Mouse (Mus musculus): ENCODE measurements around the gene Snx22. TPM values are rescaled to one million over a fixed set of nuclear protein-coding genes. Genes with fewer than 3 reads are reported as not detected.

Snx22 gene
- polyA plus RNA-seq, 1 experiment, result 9.2 TPM

- H3K27ac ChIP-seq (ENCODE audit: control insufficient read depth, insufficient read depth, low read length), result no peak overlapping the region
- peaks cover 9% of the 10 kb centered on the region; the same call in 1 of the 2 replicates for H3K36me3 ChIP-seq (ENCODE audit: control insufficient read depth, insufficient read depth, low read length)
- TF ChIP-seq CTCF (IDR thresholded peaks at IDR 0.05; ENCODE audit: borderline replicate concordance, control insufficient read depth, extremely low read depth, insufficient read depth, low read length, poor library complexity), result no peak
- TF ChIP-seq POLR2A (IDR thresholded peaks at IDR 0.05; ENCODE audit: control insufficient read depth, extremely low read depth, insufficient read depth, low read length, poor library complexity), result no peak
- no peaks in the 10 kb centered on the region; the same call in 1 of the 2 replicates for H3K27me3 ChIP-seq (ENCODE audit: control insufficient read depth, insufficient read depth, low read length)
- H3K4me3 ChIP-seq (ENCODE audit: control insufficient read depth, insufficient read depth, low read length), result no peak overlapping the region
- no peak for DNase-seq
- WGBS, result 93% methylated on average over 4 of the region's 4 CpGs
- no peaks in the 10 kb centered on the region for H3K4me1 ChIP-seq (replicated peaks; ENCODE audit: control insufficient read depth, insufficient read depth, low read length)
These were observed 27.2 kb downstream of the Snx22 start for GRCm38 (mm10) chr9:66042331-66042730.

GRCm38 (mm10) chr9:66040801-66041200 lies 28.7 kb downstream of the Snx22 start:
- Histone ChIP-seq H3K4me1 (replicated peaks; ENCODE audit: control insufficient read depth, insufficient read depth, low read length) (no peaks in the 10 kb centered on the region), H3K27ac (ENCODE audit: control insufficient read depth, insufficient read depth, low read length) (no peak overlapping the region), H3K27me3 (ENCODE audit: control insufficient read depth, insufficient read depth, low read length) (no peaks in the 10 kb centered on the region; the same call in 1 of the 2 replicates), H3K4me3 (ENCODE audit: control insufficient read depth, insufficient read depth, low read length) (no peak overlapping the region), H3K36me3 (ENCODE audit: control insufficient read depth, insufficient read depth, low read length) (peaks cover 9% of the 10 kb centered on the region)
- TF ChIP-seq CTCF (IDR thresholded peaks at IDR 0.05; ENCODE audit: borderline replicate concordance, control insufficient read depth, extremely low read depth, insufficient read depth, low read length, poor library complexity) (no peak), POLR2A (IDR thresholded peaks at IDR 0.05; ENCODE audit: control insufficient read depth, extremely low read depth, insufficient read depth, low read length, poor library complexity) (no peak)
- 93% methylated on average over 3 of the region's 3 CpGs for WGBS
- no peak for DNase-seq

- Histone ChIP-seq H3K4me3 (ENCODE audit: control insufficient read depth, insufficient read depth, low read length) (no peak overlapping the region), H3K27me3 (ENCODE audit: control insufficient read depth, insufficient read depth, low read length) (no peaks in the 10 kb centered on the region; the same call in 1 of the 2 replicates), H3K4me1 (replicated peaks; ENCODE audit: control insufficient read depth, insufficient read depth, low read length) (no peaks in the 10 kb centered on the region), H3K36me3 (ENCODE audit: control insufficient read depth, insufficient read depth, low read length) (peaks cover 9% of the 10 kb centered on the region), H3K27ac (ENCODE audit: control insufficient read depth, insufficient read depth, low read length) (no peak overlapping the region)
- TF ChIP-seq CTCF (IDR thresholded peaks at IDR 0.05; ENCODE audit: borderline replicate concordance, control insufficient read depth, extremely low read depth, insufficient read depth, low read length, poor library complexity) (no peak), POLR2A (IDR thresholded peaks at IDR 0.05; ENCODE audit: control insufficient read depth, extremely low read depth, insufficient read depth, low read length, poor library complexity) (no peak)
- WGBS, result 92% methylated on average over 4 of the region's 4 CpGs
- DNase-seq, result no peak
These were observed 30.2 kb downstream of the Snx22 start for GRCm38 (mm10) chr9:66039290-66039689.

GRCm38 (mm10) chr9:66038581-66038980 lies 30.9 kb downstream of the Snx22 start:
- Histone ChIP-seq H3K36me3 (ENCODE audit: control insufficient read depth, insufficient read depth, low read length) (peaks cover 9% of the 10 kb centered on the region), H3K4me1 (replicated peaks; ENCODE audit: control insufficient read depth, insufficient read depth, low read length) (no peaks in the 10 kb centered on the region), H3K27me3 (ENCODE audit: control insufficient read depth, insufficient read depth, low read length) (no peaks in the 10 kb centered on the region; the same call in 1 of the 2 replicates), H3K27ac (ENCODE audit: control insufficient read depth, insufficient read depth, low read length) (no peak overlapping the region), H3K4me3 (ENCODE audit: control insufficient read depth, insufficient read depth, low read length) (no peak overlapping the region)
- no peak for DNase-seq
- 96% methylated on average over 4 of the region's 4 CpGs for WGBS
- TF ChIP-seq CTCF (IDR thresholded peaks at IDR 0.05; ENCODE audit: borderline replicate concordance, control insufficient read depth, extremely low read depth, insufficient read depth, low read length, poor library complexity), result no peak
- TF ChIP-seq POLR2A (IDR thresholded peaks at IDR 0.05; ENCODE audit: control insufficient read depth, extremely low read depth, insufficient read depth, low read length, poor library complexity), result no peak

- no peak for DNase-seq
- Histone ChIP-seq H3K27me3 (ENCODE audit: control insufficient read depth, insufficient read depth, low read length) (no peaks in the 10 kb centered on the region; the same call in 1 of the 2 replicates), H3K36me3 (ENCODE audit: control insufficient read depth, insufficient read depth, low read length) (peaks cover 9% of the 10 kb centered on the region), H3K27ac (ENCODE audit: control insufficient read depth, insufficient read depth, low read length) (no peak overlapping the region), H3K4me1 (replicated peaks; ENCODE audit: control insufficient read depth, insufficient read depth, low read length) (no peaks in the 10 kb centered on the region), H3K4me3 (ENCODE audit: control insufficient read depth, insufficient read depth, low read length) (no peak overlapping the region)
- TF ChIP-seq POLR2A (IDR thresholded peaks at IDR 0.05; ENCODE audit: control insufficient read depth, extremely low read depth, insufficient read depth, low read length, poor library complexity), result no peak
- TF ChIP-seq CTCF (IDR thresholded peaks at IDR 0.05; ENCODE audit: borderline replicate concordance, control insufficient read depth, extremely low read depth, insufficient read depth, low read length, poor library complexity), result no peak
- WGBS, result 97% methylated on average over 4 of the region's 4 CpGs
These were observed 31.4 kb downstream of the Snx22 start for GRCm38 (mm10) chr9:66038082-66038481.

- peaks cover 27% of the 10 kb centered on the region for H3K36me3 ChIP-seq (ENCODE audit: control insufficient read depth, insufficient read depth, low read length)
- no peak overlapping the region for H3K4me3 ChIP-seq (ENCODE audit: control insufficient read depth, insufficient read depth, low read length)
- H3K27ac ChIP-seq (ENCODE audit: control insufficient read depth, insufficient read depth, low read length), result no peak overlapping the region
- no peak for DNase-seq
- no peak for TF ChIP-seq CTCF (IDR thresholded peaks at IDR 0.05; ENCODE audit: borderline replicate concordance, control insufficient read depth, extremely low read depth, insufficient read depth, low read length, poor library complexity)
- no peaks in the 10 kb centered on the region for H3K27me3 ChIP-seq (ENCODE audit: control insufficient read depth, insufficient read depth, low read length)
- H3K4me1 ChIP-seq (replicated peaks; ENCODE audit: control insufficient read depth, insufficient read depth, low read length), result no peaks in the 10 kb centered on the region
These were observed 48.9 kb downstream of the Snx22 start for GRCm38 (mm10) chr9:66020601-66021000.

Other genes with a start within 250 kb of the Snx22 start
- 8.0 and 10.8 TPM in 2 replicates for gene Zfp609, start 242.2 kb downstream of the Snx22 start, polyA plus RNA-seq (2012; rRNA removed)
- gene Pclaf, start 179.5 kb downstream of the Snx22 start, polyA plus RNA-seq (2012; rRNA removed), result 51.8 and 73.5 TPM in 2 replicates
- 10.8 and 12.6 TPM in 2 replicates for gene Trip4, start 160.9 kb downstream of the Snx22 start, polyA plus RNA-seq (2012; rRNA removed)
- 12.4 and 12.9 TPM in 2 replicates for gene Csnk1g1, start 160.8 kb downstream of the Snx22 start, polyA plus RNA-seq (2012; rRNA removed)
- gene Ppib, start 9.5 kb downstream of the Snx22 start, polyA plus RNA-seq (2012; rRNA removed), result 144 and 154 TPM in 2 replicates
- gene Snx1, start 56.9 kb upstream of the Snx22 start, polyA plus RNA-seq (2012; rRNA removed), result 55.3 and 59.1 TPM in 2 replicates
- 16.4 and 16.9 TPM in 2 replicates for gene Ciao2a, start 56.9 kb upstream of the Snx22 start, polyA plus RNA-seq (2012; rRNA removed)
- gene Dapk2, start 88.5 kb upstream of the Snx22 start, polyA plus RNA-seq (2012; rRNA removed), result 3.4 and 5.1 TPM in 2 replicates

Data from thymus, adult 2 months (tissue).